Mouse (Mus musculus): ENCODE data around the gene Cd82. TPM values are rescaled to one million over a fixed set of nuclear protein-coding genes. Genes with fewer than 3 reads are reported as not detected.

Gene Cd82
- polyA plus RNA-seq (2012; ENCODE audit: low replicate concordance) = 67.3 and 132 TPM in 2 replicates

DNA sequence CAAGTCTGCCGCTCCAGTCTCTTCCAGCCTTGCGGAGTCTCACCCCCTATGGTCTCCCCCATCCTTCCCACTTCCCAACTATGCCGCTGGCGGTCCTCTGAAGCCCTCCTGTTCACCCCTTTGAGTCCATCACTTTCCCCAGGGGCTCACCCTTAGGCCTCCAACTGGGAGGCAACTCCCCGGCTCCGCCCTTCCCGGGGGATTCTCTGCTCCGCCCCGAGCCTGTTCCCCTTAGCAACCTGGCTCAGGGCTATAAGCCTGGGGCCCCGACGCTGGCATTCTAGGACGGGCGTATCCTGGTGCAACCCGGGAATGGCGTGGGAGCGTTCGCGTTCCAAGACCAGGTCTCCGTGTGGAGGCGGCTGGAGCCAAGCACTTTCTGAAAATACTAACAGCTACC lies at the start of gene Cd82:
TSS of gene Cd82 (minus strand) at position 381 of the 400 bp plus-strand sequence.

Other genes with a start within 250 kb of the Cd82 start
- gene Tspan18, start 128.6 kb downstream of the Cd82 start, polyA plus RNA-seq (2012; ENCODE audit: low replicate concordance) = 0.54 and 1.0 TPM in 2 replicates
- not detected in 2 replicates for gene Gm10803, start 97.4 kb upstream of the Cd82 start, polyA plus RNA-seq (2012; ENCODE audit: low replicate concordance)
- 0.03 and 0.05 TPM in 2 replicates for gene Alx4, start 179.2 kb upstream of the Cd82 start, polyA plus RNA-seq (2012; ENCODE audit: low replicate concordance)